Mouse (Mus musculus) right cerebral cortex, postnatal 25 days (tissue): ENCODE measurements around the gene Inpp5a.

Experiments used
- DNase-seq: peaks from one replicate; pipeline ENCODE4 v3.0.0; 2022

Gene Inpp5a

GRCm38 (mm10) chr7:139584221-139585175 lies 195.6 kb downstream of the Inpp5a start:
- no peak for DNase-seq

DNA sequence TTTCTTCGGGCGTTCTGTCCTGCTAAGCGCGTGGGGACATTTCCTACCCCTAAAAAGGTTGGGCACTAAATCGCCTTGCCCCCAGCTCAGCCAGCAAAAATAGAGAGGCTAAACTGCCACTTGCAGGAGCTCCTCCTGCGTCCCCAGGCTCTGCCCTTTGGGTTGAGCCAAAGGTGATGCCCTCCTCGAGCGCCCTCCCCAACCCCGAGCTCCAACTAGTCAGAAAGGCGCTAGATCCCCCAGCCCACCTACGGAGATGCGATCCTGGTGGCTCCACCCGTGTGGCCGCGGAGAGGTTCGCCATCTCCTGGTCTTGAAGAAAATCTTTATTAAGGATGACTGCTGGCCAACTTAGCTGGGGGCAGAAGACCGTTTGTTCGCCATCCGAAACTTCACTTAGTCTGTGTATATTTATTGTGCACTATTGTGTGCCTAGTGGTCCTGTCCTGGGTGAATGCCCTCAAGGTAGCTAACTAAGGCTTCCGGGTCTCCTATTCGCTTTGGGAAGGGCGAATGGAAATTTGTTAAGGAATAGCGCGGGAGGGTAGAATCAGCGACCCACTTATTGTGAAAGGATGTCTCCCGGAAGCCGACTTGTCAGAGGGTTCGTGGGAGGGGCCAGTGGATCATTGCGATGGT lies 196.4 kb downstream of the Inpp5a start:
- no peak for DNase-seq

GRCm38 (mm10) chr7:139587919-139588318 lies 199.0 kb downstream of the Inpp5a start:
- no peak for DNase-seq

GRCm38 (mm10) chr7:139590302-139590701 lies 201.4 kb downstream of the Inpp5a start:
- no peak for DNase-seq

- no peak for DNase-seq
Measured at GRCm38 (mm10) chr7:139591311-139591710, 202.4 kb downstream of the Inpp5a start.

- no peak for DNase-seq
Measured at GRCm38 (mm10) chr7:139595311-139595710, 206.4 kb downstream of the Inpp5a start.

DNA sequence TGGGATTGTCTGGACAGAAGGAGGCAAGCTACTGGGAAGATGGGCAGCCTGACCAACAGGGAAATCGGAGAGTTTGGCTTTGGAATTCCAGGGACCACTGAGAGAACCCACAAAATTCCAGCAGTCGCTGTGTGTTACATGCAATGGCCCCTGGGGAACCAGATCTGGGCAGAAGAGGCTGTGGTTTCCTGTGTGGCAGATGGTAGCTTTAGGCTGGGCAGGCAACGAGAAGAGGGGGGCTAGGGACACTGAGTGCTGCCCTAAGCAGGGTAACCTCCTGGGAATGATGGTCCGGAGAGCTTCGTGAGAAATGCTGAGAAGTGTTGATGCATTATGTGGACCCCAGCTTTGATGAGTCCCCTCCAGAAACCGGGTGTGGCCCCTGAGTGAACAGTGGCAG lies 207.0 kb downstream of the Inpp5a start:
- DNase-seq = no peak

- no peak for DNase-seq
Measured at GRCm38 (mm10) chr7:139610328-139610727, 221.4 kb downstream of the Inpp5a start.

DNA sequence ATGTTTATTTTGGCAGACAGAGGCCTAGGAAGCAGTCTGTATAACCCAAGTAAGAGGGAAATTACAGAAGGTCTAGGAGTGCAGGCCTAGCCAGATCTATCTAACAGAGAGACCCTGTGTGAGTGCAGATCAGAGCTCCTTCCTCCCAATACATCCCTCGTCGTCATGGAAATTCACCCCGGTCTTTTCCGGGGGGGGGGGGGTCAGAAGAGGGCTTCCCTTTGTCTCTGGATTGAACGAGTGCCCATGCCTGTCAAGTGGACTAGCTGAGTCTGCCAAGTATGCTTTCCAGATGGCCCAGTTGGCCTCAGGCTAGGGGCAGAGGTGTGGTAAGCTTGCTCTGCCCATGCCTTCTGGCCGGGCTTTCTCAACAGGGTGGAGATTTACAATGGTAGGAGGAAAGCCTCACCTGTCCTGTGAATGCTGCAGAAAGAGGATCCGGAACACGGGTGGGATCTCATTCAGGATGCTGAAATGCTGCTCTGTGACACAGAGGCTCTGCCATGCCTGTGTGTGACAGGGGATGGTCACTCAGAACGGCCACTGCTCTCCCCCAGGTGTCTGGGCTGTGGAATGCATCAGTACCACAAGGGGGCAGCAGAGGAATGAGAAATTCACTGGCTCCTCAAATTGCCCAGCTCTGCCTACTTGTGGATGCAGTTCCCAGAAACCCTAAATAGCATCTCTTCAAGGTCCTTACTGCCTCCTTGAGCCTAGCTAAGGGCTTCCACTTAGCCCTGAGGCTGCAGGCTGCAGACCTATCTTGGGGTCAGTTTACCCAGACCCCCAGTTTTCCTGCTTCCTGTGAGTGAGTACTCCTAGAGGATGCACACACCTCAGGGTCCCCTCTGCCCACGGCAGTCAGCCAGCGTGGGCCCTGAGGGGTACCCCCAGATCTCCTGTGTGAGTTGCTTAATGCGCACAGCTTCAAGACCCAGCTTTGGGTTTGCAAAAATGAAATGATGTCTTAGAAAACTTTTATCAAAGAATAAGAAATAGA lies 227.2 kb downstream of the Inpp5a start:
- peak; percentile 63 for DNase-seq

GRCm38 (mm10) chr7:139622568-139622967 lies 233.7 kb downstream of the Inpp5a start:
- DNase-seq = no peak

DNA sequence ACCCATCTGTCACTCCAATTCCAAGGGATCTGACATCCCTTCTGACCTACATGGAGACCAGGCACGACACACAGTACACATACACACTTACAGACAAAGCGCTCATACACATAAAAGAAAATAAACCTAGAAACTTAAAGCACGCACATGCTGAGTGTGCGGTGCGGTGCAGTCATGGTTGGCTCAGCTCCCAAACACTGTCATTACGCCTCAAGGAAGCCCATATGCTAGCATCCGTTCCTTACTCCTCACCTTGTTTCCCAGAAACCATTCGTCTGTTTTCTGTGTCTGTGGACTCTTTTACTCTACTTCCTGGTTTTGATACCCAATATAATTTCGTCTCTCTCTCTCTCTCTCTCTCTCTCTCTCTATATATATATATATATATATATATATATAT lies 236.2 kb downstream of the Inpp5a start:
- DNase-seq = no peak
